Mouse (Mus musculus): ENCODE results near the gene Tmem266.

DNA sequence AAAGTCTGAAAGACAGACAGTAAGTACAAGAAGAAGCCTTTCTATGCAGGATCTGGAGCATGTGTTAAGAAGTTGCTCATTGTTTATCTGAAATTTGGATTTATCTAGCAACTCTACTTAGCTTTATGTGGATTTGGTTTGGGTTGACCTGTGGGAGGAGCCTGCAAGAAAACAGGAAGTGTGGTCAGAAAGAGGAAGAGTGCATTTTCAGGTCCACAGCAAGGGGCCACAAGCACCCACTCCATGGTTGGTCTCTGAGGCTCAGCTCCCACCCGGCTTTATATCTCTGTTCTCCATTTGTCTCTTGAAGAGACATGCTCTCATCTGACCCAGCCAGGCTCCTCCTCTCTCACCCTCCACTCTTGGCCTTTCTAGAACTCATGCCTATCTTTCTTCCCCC is 68.9 kb downstream of the Tmem266 start:
- TF ChIP-seq EP300 (optimal IDR thresholded peaks at IDR 0.05) (no peak), CTCF (IDR thresholded peaks at IDR 0.05; ENCODE audit: low read depth) (no peak)
